Comparison of ENCODE assay signal across 10 mouse cellular contexts in the genomic region with DNA sequence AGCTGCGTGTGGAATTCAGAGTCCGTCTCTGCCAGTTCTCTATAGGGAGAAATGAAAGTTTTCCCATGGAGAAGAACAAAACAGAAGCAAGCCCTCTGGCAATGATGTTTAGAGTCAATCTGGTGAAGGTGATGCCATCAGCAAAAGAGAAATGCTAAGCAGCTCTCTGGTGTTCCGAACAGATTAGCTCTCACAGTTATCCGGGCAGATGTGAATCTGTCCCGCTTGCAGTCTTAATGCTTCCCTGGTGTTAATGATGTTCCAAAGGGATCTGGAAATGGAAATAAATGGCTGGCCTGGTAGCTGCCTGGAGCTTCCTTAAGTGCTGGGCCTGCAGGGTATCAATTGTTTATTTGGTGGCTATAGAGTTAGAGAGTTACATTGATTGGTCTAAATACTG.
"Had no signal": no experiment of that assay in that cellular context is flagged by ENCODE, and none has a peak within 500 bp of the region (broad histone marks: within the 10 kb centered on the region; RNA-seq: fewer than 3 reads in every experiment).

No protein-coding gene starts in this region.

- H3K4me1 ChIP-seq: kidney, embryonic 15.5 days; limb, embryonic 13.5 days had no signal

- H3K9ac ChIP-seq: kidney, embryonic 15.5 days; limb, embryonic 13.5 days; liver, embryonic 14.5 days had no signal

- H3K4me3 ChIP-seq: kidney, embryonic 15.5 days; limb, embryonic 13.5 days had no signal

- DNase-seq: kidney, adult 2 months; kidney, postnatal 14 days; left cerebral cortex, postnatal 4 days; lung, adult 18-20 months; right cerebral cortex, postnatal 25 days; thymus, postnatal 4 days had no signal

- H3K36me3 ChIP-seq: kidney, embryonic 15.5 days; limb, embryonic 13.5 days had no signal

- ATAC-seq: intestine, embryonic 16.5 days had no signal

- H3K4me2 ChIP-seq: kidney, embryonic 15.5 days; limb, embryonic 13.5 days had no signal

- H3K27me3 ChIP-seq: kidney, embryonic 15.5 days; limb, embryonic 13.5 days had no signal

- H3K9me3 ChIP-seq: kidney, embryonic 15.5 days; limb, embryonic 13.5 days had no signal

- H3K27ac ChIP-seq: kidney, embryonic 15.5 days; limb, embryonic 13.5 days; liver, embryonic 14.5 days had no signal
